Mouse (Mus musculus) CH12F3 (cell line): ENCODE data around the gene Hao2.

ENCODE experiments used
- in situ Hi-C: fragments of 300-500 bp; cut with MboI; formaldehyde crosslinking; loops from 2 replicates; pipeline ENCODE4 v1.14.3; 2020; ENCODE audit warnings: low sequenced_read_pairs

The Hao2 gene

DNA sequence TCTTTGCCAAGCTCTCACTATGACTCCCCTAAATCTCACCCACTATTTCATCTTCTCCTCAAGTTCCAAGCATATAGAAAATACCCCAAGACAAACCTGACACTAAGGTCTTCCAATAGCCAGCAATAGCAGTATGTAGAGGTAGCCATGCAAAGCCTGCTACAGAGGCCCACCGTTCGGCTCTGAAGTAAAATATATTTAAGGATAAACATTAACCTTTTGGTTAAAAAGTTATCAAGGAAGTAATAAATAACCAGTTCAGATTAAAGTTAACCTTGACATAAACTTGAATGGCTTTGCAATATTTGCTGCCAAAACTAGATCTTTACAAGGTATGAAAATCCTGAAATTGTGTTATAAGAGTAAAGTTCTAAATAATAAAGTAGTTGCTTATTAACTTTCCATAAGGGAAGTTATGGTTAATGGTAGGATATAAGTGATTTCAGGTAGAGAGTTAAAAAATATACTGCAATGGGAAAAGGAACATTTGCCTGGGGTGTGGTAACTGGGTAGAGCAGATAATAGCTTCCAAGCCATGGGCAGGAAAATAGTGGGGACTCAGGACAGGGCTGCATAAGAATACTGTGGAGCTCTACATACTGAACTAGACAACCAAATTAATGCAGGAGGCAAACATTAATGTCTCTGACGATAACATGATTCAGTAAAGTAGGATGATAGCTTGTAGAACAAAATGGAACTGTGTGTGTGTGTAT is at the start of gene Hao2:
Hao2 (minus strand) TSS at position 183 of the 716 bp plus-strand sequence.
- in situ Hi-C loops: no loop called here

GRCm38 (mm10) chr3:98941601-98942000 is 48.6 kb upstream of the Hao2 start:
- in situ Hi-C loops: no loop called here

- in situ Hi-C loops: no loop called here
Observed at GRCm38 (mm10) chr3:98941066-98941551, 48.1 kb upstream of the Hao2 start.

DNA sequence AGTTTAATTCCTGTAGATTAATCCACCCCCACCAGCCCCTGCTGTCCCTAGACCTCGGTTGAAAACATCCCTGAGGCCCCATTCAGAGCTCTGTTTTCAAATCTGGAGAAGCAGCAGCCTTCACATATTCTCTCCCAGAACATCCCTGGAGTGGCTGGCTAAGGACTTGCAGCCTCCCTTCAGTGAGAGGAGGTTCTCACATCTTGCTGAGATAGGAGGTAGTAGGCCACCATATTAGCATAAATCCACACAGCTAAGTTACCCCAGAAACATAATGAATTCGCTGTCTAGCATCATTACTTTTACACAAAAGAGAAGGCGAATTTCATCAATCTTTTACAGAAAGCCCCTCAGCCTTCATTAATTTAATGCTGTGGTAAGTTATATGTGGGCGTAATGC is 47.2 kb upstream of the Hao2 start:
- in situ Hi-C loops: no loop called here

DNA sequence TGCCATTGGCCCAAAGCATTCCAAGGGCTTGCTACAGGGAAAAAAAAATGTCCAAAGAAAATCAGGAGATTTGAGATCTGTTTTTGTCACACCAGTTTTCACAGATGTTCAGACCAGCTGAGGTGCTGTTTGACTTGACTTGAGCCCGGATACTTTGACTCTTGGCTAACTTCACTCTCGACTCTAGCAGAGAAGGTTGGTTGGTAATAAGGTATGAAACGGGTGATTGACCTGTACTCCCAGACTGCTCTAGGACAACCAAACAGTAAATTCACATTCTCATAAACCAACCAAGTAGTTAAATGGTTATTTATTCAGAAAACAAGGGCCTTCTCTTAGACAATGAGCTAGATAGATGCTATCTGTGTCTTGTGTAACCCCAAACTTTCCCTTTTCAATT is 43.4 kb upstream of the Hao2 start:
- in situ Hi-C loops: no loop called here

- in situ Hi-C loops: no loop called here
Observed at GRCm38 (mm10) chr3:98934601-98935000, 41.6 kb upstream of the Hao2 start.

GRCm38 (mm10) chr3:98934041-98934440 is 41.0 kb upstream of the Hao2 start:
- in situ Hi-C loops: no loop called here

DNA sequence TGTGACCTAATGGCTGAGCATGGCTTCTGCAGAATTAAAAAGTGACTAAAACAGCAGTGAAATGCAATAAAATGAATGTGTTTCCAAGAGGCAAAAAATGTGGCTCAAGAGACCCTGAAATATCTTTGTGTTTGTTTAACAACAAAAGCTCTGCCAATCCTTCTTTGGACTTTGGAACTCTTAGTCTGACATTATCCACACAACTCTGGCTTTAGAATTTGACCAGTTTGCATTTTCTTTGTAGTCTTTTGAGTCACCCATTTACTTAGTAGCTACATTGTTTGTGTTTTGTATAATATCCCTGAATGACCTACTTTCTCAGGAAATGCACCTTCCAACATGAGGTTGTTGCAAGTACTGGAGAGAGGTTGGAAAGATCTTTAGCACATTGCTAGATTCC is 39.4 kb upstream of the Hao2 start:
- in situ Hi-C loops: no loop called here

- in situ Hi-C loops: no loop called here
Observed at GRCm38 (mm10) chr3:98931836-98932235, 38.8 kb upstream of the Hao2 start.

- in situ Hi-C loops: loop anchor here (25.0 kb wide), 1 partner anchor 1017 kb away; no protein-coding TSS in a partner anchor
Observed at GRCm38 (mm10) chr3:98920417-98920816, 27.4 kb upstream of the Hao2 start.

DNA sequence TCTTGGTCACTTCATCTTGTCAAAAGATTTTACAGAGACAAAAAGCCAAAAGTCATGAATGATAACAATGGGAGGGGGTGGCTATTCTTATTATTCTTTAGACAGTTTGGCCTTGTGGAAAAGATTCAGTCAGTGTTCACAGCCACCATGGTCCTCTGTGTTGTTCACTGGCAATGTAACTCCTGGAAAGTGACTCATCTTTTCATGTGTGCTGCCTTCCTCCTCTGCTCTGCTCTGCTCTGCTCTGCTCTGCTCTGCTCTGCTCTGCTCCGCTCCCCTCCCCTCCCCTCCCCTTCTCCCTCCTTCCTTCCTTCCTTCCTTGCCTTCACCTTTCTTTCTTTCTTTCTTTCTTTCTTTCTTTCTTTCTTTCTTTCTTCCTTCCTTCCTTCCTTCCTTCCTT is 24.2 kb upstream of the Hao2 start:
- in situ Hi-C loops: loop anchor here (25.0 kb wide), 1 partner anchor 1020 kb away; no protein-coding TSS in a partner anchor

- in situ Hi-C loops: loop anchor here (25.0 kb wide), 1 partner anchor 1020 kb away; no protein-coding TSS in a partner anchor
Observed at GRCm38 (mm10) chr3:98916856-98917255, 23.8 kb upstream of the Hao2 start.

GRCm38 (mm10) chr3:98915659-98916058 is 22.6 kb upstream of the Hao2 start:
- in situ Hi-C loops: loop anchor here (25.0 kb wide), 1 partner anchor 1022 kb away; no protein-coding TSS in a partner anchor

DNA sequence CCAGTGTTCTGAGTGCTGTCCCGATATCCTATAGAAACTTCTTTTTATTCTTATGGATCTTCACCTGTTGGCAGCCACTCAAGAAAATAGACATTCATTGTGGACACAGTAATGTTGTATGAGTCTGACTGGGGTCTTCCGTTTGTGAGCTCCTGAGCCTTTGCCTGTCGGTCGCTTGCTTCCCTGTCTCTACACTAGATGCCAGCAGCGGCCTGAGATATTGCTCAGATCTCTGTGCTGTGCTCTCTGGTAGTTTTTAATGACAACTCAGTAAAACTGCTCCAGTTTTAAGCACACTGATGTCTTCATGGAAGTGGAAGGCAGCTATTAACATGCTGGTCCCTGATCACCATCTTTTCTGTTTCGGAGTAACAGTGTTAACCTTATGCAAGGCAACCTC is 20.6 kb upstream of the Hao2 start:
- in situ Hi-C loops: loop anchor here (25.0 kb wide), 1 partner anchor 1024 kb away; no protein-coding TSS in a partner anchor

- in situ Hi-C loops: no loop called here
Observed at GRCm38 (mm10) chr3:98897606-98898005, 4.6 kb upstream of the Hao2 start.

DNA sequence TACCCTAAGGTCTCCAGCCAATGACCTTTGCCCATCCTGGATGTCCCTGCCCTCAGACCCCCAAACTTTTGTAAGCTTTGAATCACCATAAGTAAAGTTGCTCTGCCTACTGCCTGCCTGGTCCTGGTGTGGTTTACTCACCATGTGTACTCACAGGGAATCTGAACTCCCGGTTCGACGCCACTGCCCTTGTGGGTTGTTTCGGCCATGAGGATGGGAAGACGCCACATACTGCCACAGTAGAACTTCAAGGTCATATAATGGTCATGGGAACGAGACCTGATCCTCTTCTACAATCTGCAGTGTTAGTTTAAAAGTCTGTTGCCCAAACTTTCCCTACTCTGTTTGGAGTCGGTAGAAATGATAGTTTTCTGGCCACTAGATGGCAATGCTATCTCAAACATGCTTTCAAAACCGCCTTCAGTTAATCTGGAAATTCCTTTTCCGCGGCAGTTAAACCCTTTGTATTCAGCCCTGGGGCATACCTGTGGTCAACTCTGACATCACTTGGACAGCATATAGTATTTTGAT is 2.1 kb upstream of the Hao2 start:
- in situ Hi-C loops: no loop called here

- in situ Hi-C loops: no loop called here
Observed at GRCm38 (mm10) chr3:98890430-98890829, 2.6 kb downstream of the Hao2 start.

DNA sequence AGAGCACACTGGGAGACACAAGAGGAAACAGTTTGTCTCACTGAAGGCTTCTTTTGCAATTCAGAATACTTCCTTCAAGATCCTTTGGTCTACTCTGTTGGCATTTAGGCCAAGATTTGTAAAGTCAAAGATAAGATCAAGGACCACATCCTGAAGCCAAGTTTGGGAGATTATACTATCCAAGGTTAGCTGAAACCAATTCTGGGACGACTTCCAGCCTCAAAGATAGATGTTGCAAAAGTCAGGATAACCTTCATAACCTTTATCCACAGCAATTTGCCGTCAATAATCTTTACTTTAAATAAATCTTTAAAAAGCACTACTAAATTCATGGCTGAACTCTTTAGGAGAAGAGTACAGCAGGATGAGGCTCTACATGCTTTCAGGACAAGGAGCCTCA is 4.8 kb downstream of the Hao2 start:
- in situ Hi-C loops: no loop called here

DNA sequence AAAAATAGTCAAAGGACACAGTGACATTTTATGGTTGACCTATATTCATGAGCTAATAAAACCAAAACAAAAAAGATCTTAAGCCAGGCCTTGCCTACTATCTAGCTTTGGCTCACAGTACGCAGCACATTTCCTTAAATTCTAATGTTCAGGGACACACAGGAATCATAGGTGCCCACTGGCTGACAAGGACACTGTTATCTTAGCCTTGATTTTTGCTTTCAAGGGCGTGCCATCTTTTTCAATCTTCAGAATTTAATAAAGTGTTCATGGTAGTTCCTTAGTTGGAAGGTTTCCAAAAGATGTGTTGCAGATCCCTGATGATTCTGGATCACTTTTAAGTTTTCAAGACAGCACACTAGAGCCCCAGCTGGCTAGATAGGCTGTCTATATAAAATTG is 12.2 kb downstream of the Hao2 start:
- in situ Hi-C loops: no loop called here

GRCm38 (mm10) chr3:98880216-98880615 is 12.8 kb downstream of the Hao2 start:
- in situ Hi-C loops: no loop called here

- in situ Hi-C loops: no loop called here
Observed at GRCm38 (mm10) chr3:98868219-98868618, 24.8 kb downstream of the Hao2 start.

- in situ Hi-C loops: no loop called here
Observed at GRCm38 (mm10) chr3:98862800-98863199, 30.2 kb downstream of the Hao2 start.
